Mouse (Mus musculus) liver, embryonic 14.5 days (tissue): ENCODE results near the gene Ddc.

Experiments used
- CTCF ChIP-seq: IDR thresholded peaks from 2 replicates; pipeline ENCODE4 v1.5.1; 2016; ENCODE audit warnings: antibody characterized with exemption, low read depth, control low read depth
- EP300 ChIP-seq: IDR thresholded peaks from 2 replicates; pipeline ENCODE4 v1.6.1; 2016; ENCODE audit warnings: antibody characterized with exemption, low read depth

DNA sequence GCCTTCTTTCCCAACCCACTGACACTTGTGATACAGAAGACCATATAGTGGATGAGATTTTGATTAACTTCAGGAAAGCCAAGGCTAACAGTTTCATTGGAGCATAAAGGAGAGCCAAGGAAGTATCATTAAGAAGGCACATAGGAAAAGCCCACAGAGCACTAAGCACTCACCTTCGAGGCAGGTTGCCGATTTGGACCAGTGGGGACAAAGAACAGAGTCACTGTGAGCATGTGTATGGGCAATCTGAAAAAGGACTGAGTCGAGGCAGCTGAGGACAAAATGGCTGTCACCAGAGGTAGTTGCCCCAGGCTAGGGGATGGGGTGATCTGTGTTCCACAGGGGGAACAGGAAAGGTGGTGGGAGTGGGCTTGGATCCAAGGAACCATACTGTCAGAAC, 552 bp upstream of the Ddc start:
- TF ChIP-seq CTCF (no peak), EP300 (no peak)
